Mouse (Mus musculus) thymus, postnatal 4 days (tissue): ENCODE data around the gene Gm15517.
A peak's percentile ranks its signal among the peaks of the same experiment; 100 is the strongest.

Source experiments
- DNase-seq: peaks from one replicate; pipeline ENCODE4 v3.0.0; 2021

The Gm15517 gene

DNA sequence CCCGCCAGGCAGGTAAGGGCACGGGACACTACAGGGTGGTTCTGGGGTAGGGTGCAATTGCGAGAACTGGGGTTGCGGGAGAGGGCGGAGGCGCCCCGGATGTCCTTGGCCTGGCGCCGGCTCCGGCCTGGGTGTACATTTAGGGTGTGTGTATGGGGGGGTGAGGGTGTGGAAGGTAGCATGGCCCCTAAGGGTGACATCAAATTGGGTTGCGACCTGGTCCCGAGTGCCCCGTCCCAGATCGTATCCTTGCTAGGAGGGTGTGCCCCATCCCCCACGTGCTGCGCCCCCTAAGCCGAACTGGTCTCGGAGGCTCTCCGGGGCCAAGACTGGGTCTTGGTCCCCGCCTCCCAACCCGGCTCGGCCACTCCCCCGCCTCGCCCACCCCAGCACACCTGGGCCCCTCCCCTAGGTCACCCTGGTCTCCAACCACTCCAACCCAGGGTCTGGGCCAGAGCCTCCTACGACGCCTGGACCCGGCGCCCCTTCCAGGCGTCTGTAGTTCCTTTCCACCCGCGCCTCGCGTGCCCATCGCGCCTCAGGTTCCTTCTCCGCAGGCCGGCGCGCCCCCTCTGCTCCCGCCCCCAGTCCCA is 49.1 kb downstream of the Gm15517 start:
- peak; percentile 39 for DNase-seq

DNA sequence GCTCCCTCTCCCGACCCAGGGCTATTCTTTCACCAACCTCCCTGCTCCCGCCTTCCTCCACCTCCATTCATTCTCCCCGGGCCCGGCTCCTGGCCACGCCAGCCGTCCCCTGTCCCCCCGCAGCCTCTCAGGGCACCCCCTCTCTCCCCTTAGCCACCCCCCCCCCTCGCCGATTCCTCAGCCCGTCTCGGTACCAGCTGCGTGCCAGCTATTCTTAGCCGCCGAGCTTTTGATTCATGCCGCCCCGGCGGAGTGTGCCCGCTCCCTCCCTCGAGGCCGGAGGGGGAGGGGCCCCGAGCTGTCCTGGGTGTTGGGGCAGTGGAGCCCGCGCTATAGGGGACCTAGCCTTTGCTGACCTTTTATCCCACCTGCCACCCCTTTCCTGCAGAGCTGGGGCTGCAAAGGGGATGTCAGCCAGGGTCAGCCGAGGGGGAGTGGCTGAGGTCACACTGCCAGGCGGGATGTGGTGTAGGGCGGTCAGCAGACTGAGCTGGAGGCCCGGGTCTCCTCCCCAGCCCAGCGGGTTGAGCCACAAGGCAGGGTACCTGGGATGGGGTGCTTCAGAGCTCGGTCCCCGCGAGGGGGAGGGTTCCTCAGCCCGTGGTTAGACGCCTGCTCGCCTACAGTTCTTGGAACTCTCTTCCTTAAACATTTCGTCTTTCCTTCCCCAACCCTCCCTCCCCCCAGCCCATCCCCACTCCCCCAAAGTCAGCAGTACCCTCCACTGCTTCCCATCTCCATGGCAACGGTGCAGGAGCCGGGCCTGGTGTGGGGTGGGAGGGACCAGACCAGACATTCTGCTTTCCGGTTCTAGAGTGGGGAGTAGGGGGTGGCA is 49.8 kb downstream of the Gm15517 start:
- no peak for DNase-seq
